Mouse (Mus musculus) stomach, postnatal 0 days (tissue): Measurements from ENCODE around the gene Wbp2nl.

ENCODE experiments used
- CTCF ChIP-seq: IDR thresholded peaks from 2 replicates; pipeline ENCODE4 v1.5.1; 2016; ENCODE audit warnings: antibody characterized with exemption, low read depth, mild to moderate bottlenecking, moderate library complexity
- EP300 ChIP-seq: optimal IDR thresholded peaks from 2 replicates; pipeline ENCODE3; 2016; ENCODE audit warnings: antibody characterized with exemption

DNA sequence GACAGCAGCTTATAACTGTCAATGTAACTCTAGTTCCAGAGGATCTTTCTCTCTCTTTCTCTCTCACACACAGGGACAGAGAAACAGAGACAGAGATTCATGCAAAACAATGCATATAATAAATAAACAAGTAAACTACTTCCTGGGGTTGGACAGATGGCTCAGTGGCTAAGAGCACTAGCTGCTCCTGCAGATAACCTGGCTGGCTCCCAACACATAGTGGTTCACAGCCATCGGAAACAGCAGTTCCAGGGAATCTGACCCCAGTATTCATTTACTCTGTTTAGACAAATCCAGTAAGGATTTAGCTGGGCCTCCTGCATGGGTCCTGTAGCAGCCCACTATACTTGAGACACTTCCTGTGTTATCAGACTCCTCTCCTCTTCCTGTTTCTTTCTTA is 20.9 kb downstream of the Wbp2nl start:
- TF ChIP-seq CTCF (no peak), EP300 (no peak)
